Mouse (Mus musculus): ENCODE data around the gene Dll1. TPM values are rescaled to one million over a fixed set of nuclear protein-coding genes. Genes with fewer than 3 reads are reported as not detected.

The Dll1 gene
- polyA plus RNA-seq, 1 experiment from 2014 or later: 6.8 TPM

Other genes with a start within 250 kb of the Dll1 start
- gene Fam120b, start 19.3 kb upstream of the Dll1 start, polyA plus RNA-seq (2015; fragmentation: Nextera tagmentation; extraction: Ambion mirVana): 27.3 and 29.4 TPM in 2 replicates
- gene Psmb1, start 122.9 kb upstream of the Dll1 start, polyA plus RNA-seq (2015; fragmentation: Nextera tagmentation; extraction: Ambion mirVana): 220 and 227 TPM in 2 replicates
- gene Tbp, start 123.0 kb upstream of the Dll1 start, polyA plus RNA-seq (2015; fragmentation: Nextera tagmentation; extraction: Ambion mirVana): 44.6 and 46.9 TPM in 2 replicates
- gene Pdcd2, start 150.4 kb upstream of the Dll1 start, polyA plus RNA-seq (2015; fragmentation: Nextera tagmentation; extraction: Ambion mirVana): 28.9 and 41.0 TPM in 2 replicates
- 1.00 and 1.3 TPM in 2 replicates for gene Prdm9, start 187.5 kb upstream of the Dll1 start, polyA plus RNA-seq (2015; fragmentation: Nextera tagmentation; extraction: Ambion mirVana)